Mouse (Mus musculus): ENCODE data around the gene Nhs. TPM values are rescaled to one million over a fixed set of nuclear protein-coding genes. Genes with fewer than 3 reads are reported as not detected.

The Nhs gene
- total RNA-seq, 2 experiments from 2014 or later: 4.0 to 4.1 TPM

DNA sequence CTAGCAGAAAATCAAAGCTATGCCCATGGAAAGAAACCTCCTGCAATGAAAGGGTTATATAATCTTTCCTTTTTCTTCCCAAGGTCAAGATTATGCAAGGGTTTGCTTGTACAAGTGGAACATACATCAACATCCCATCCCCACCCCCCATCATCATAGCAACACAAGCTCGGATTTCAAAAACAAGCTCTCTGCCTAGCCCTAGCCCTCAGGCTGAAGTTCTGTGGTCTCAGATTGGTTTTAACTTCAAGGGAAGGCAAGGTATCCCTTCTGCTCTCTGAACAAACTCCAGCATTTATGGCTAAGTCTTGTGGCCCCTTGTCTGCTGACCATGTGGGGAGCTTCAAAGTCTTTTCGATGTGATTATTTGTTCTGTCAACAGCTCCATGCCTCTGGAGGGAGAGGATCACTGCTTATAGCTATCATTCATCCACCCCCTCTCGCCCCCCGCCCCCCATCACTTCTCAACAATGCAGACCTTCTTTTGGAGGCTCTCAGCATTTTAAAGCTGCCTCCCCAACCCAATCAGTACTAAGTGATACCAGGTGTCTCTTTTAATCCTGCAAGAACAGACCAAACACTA lies 216.3 kb downstream of the Nhs start:
- DNase-seq (ENCODE audit: low spot score in 2 of 2): no peak

DNA sequence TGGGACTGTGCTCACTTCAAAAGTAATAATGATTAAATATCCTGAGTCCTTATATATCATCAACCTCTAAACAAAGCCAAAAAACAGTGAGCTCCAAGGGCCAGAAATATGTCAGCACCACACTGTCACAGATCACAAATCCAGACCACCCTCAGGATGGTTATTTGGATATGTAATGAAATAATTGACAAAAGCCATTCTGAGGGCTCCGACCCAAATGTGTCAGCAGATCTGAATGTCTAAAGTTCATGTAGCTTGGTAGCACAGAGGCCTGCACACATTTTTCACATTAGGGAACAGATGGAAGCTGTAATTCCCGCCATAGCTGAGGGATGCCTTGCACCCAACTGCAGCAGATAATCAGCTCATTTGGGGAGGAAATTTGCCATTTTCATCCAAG lies 218.8 kb downstream of the Nhs start:
- DNase-seq (ENCODE audit: low spot score in 2 of 2): no peak

DNA sequence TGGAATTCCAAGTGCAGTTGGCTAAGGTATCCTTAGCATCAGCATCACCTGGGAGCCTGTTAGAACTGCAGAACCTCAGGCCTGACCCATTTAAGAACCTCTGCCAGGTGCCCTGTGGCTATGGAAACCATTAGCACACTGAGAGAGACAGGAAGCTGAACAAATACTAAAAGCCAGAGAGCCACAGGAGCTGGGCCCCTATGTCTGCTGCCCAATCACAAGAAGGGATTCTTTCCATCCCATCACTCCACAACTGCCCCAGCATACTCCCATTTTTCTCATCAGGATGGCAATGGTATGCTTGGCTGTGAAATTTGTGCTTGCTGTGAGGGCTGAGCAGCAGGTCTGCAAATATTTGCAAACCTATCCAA lies 232.9 kb downstream of the Nhs start:
- no peak for DNase-seq (ENCODE audit: low spot score in 2 of 2)

DNA sequence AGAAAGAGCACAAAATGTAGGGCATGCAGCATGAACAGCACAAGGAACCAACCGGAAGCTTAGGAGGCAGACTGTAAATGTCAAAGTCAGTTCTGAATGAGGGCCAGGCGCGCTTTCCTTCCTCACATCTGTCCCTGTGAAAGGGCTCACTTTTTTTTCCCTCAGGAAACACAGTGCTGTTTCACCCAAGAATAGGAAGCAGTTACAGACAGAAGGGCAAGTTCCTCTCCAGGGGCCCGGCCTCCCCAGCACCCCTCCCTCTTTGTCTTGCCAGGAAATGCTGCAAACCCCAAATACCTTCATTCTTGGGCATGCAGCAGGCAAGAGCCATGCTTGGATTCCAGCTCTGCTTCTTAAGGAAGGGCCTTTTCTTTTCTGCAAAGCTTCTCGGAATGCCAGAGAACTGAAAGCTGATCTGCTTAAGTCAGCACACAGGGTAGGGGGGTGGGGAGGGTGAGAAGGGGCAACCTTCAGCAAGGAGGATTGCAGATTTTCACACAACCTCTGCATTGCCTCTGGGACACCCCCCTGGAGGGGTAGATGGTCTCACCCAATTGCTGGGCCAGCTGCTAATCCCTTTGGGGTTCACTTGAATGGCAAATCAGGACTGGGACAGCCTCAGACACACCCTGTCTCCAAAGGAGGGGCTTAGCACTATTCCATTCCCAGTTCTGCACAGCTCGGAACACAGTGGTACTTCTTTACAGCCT lies 233.4 kb downstream of the Nhs start:
- DNase-seq (ENCODE audit: low spot score in 2 of 2): no peak

DNA sequence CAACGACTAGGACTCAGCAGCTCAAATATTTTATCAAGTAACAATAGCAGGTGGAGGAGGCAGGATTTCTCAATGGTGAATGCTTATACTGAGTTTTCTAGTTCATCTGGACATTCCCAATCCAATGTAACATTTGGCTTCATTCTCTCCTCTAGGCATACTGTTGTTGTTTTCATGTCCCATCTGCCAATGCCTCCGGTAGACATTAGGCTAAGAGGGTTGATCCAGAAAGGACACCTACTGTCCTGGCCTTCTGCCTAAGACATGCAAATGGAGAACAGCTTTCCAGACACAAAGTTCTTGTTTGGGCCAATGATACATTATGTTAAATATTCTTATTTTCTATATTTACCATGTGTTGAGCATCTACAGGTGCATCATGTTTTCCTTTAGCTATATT lies 236.9 kb downstream of the Nhs start:
- no peak for DNase-seq (ENCODE audit: low spot score in 2 of 2)

DNA sequence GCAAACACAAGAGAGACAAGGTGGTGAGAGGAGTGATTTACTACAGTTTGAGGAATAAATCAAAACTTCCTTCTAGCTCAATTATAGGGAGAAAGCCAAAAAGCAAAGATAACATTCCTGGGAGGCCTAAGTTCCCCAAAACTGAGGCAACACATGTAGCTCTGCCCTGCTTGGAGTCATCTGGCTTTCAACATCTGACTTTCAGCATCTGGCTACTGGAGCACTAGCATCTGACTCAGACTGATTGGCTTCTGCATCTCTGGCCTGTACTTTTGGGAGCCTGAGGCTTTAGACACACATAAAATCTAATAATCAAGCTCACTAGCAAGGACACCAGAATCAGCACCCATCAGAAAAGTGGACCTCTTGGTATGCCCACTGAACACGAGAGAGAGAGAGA lies 237.9 kb downstream of the Nhs start:
- no peak for DNase-seq (ENCODE audit: low spot score in 2 of 2)

DNA sequence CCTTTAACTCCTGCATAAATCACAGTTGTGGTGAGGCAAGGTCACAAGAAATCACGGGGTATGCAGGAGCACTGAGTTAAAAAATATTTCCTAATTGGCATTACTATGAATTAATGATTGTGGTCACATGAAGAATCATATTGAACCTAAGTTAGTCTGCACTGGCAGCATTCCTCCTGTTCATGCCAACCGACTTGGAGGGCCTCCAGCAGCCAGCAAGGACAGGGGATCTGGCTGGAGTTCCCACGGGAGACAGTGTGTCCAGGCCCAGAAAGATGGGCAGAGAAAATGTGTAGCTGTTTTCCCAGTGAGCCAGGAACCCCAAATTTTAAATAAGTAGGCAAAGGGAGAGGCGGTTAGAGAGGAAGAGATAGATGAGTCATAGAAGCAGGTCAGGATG lies 249.6 kb downstream of the Nhs start:
- no peak for DNase-seq (ENCODE audit: low spot score in 2 of 2)

DNA sequence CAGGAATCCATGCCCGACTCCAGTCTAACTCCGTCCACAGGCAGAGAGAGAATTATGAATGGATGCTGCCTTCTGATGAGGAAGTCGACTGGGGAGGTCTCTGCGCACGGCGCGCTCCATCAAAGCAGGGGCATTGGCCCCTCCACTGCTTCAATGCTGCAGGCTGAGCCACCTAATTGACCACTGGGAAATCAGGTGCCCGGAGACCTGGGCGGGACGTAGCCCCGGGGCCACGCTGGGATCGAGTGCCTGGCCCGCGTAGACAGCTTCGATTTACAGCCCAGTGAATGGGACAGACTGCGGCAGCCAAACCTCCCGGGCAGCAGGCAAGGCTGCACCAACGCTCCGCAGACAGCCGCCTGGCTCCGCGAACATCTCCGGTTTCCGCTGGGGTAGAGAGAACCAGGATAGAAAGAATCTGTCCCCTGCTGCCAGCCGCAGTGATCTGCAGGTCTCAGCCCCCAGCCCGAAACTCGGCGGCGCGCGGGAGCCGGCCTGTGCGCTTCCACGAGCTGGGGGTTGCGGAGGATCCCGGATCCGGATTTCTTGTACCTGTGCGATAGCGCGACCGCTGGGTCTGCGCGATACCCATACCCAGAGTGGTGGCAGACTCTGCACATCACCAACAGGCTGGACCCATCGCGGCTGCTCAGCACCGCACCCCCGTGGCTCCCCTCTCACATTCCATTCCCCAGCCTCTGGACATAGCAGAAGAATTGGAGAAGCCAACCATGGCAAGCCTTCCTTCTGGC lies 250.7 kb downstream of the Nhs start:
- DNase-seq (ENCODE audit: low spot score in 2 of 2): peak in 1 of 2 experiments; percentile 20

DNA sequence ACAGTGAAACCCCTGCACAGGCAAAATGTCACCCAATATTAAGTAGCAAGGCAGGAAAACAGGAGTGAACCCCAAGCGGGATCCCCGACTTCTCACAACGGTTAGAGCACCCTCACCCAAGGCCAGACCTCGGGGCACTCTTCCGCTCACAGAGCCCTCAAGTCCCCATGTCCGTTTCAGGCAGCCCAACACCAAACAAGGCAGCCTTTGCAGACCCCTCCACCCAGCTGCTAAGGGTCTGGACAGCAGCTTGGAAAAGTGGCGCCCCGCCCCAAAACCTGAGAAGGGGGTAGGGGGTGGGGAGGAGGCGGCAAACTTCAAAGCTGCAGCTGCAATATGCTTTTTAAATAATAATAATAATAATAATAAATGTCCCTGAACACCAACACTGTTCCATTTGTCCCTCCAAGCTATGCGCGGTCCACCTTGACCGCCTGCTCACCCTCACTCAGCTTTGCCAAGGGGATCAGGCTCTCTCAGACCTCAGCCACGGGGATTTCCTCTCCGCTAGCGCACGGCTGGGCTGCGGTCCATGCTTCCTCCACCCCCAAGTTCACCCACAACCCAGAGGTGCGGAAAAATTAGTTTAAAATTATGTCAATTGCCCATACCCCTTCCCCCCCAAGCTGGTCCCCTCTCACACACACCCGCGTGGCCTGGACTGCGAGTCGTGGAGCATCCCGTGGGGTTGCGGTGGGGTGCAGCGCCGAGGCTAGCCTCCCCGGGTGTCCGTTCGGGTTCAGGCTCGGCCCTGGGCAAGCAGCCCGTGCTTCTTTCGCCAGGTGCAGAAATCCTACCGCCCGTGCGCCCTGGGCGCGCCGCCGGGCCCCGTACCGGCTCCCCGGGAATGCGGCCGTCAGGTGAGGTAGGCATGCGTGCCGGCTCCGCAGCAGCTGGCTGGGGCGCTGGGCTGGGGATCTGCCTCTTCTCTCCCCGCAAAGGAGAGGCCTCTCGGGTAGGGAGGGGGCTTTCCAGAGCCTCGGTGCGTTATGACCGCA lies 251.6 kb downstream of the Nhs start:
- DNase-seq (ENCODE audit: low spot score in 2 of 2): peak; percentile 2 to 8

DNA sequence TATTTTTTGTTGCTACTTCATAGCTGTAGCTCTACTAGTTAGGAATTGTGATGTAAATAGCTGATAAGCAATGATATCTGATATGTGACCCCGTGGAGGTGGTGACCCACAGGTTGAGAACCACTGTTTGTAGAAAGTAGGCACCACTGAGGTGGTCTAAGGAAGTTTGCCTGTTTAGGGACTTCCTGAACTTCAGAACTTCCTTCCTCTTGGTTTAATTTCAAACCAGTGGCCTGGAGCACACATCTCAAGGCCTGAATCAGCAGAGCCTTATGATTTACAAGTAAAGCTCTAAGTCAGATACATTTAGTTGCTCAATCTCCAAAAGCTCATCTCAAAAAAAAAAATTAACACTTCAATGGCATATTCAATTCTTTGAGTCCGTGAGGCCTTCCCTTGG lies 265.1 kb downstream of the Nhs start:
- DNase-seq (ENCODE audit: low spot score in 2 of 2): no peak

DNA sequence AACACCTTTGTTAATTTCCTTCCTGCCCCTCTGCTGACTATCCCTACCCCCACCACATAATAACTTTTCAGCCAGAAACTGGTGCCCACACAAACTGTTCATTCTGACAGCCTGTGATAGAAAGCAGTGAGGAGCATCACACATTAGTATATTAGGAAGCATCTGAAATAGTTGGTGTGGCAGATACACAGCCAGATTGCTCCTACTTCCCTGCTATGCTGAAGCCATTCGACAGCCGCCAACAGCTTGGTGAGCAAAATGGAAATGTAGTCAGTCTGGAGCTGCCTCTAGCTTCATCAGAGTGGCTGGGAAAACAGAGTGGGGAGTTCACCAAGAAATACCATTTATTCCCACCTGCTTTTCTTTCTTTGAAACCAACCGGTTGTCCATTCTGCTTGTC lies 275.9 kb downstream of the Nhs start:
- DNase-seq (ENCODE audit: low spot score in 2 of 2): no peak

DNA sequence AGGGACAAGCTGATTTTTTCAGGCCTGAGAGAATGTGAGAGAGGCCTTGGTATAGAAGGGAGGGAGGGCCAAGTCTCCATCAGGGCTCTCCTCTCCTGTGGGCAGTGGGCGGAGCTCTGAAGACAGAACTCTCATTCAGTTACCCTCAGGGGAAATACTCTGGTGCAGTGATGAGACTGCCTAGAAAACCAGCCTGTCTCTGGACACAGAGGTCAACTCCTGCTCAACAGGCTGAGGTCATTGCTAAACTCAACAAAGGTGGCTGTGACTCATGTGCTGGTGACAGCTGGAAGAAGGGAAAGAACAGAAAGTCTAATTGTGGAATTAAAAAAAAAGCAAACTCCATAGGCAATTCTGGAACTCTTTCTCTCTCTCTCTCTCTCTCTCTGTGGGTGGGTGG lies 282.4 kb downstream of the Nhs start:
- DNase-seq (ENCODE audit: low spot score in 2 of 2): no peak

DNA sequence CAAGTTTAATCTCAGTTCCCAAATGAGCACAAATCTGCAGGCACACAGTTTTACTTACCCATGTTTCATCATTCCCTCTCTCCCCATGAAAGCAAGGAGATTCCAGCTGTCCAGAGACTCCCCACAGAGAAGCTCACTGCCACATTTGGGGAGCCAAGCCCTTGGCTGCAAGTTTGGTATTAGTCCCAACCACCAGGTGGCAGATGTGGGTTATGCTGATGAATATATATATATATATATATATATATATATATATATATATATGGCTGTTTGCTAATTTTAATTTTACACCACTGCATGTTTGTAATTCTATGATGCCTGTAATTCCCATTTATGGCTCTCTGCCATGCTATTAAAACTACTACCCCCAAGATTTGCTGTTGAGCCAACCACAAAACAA lies 286.0 kb downstream of the Nhs start:
- DNase-seq (ENCODE audit: low spot score in 2 of 2): peak; percentile 4 to 11

DNA sequence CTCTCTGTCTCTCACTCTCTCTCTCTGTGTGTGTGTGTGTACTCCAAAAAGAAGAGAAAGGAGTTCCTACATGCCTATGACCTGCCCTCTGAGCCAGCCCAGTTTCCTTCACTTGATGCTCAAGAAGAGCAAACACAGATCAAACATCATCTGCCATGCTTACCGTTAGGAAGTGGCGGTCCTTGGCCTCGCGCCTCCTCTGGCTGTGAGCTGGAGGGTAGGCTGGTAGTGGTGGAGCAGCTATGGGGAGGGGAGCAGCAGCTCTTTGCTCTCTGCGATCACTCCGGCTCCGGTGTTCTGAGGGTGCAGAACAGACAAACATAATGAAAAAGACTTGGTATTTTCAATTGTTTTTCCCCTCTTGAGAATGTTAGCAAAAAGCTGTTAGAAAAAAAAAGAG lies 288.2 kb downstream of the Nhs start:
- no peak for DNase-seq (ENCODE audit: low spot score in 2 of 2)

DNA sequence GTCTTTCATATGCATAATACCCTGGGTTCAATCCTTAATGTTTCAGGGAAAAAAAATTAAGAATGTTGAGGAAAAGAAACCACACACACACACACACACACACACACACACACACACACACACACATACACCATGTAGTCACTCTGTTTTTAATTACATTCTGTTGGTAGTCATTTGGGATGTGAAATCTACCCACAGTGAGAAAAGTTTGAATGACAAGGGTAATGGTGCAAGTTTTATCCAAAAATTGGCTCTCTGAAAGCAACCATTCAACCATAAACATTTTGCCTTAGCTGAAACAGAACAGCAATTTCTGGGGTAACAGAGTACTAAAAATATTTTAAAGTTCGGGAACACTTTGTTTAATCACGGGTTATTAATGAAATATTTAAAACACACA lies 303.9 kb downstream of the Nhs start:
- DNase-seq (ENCODE audit: low spot score in 2 of 2): no peak

DNA sequence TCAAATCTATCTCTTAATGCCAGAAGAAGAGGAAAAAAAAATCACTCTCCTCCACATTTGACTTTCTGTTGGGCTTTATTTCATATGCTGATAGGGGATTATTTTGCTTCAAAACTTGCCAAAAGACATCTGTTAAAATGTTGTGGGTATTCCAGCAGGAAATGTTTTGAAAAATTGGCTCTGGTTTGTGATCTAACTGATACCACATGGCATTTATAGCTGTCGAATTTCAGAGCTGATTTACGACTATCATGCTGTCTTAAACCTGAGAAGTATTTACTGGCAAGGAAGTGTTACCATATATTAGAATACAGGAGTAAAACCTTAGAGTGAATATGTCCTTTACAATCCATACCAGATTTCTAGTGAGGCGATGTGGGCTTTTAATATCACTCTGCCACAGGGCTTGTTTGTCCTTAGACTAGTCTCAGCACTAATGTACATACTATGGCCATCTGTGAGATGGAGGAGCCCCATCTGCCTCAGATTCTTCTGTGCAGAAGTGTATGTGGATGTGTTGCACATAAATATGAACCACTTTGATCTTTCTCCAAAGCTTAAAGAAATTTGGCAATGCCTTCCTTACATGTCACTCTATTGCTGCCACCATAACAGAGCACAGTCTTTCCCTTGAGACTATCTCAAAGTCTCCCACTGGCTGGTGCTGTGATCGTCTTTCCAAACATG lies 305.8 kb downstream of the Nhs start:
- no peak for DNase-seq (ENCODE audit: low spot score in 2 of 2)

DNA sequence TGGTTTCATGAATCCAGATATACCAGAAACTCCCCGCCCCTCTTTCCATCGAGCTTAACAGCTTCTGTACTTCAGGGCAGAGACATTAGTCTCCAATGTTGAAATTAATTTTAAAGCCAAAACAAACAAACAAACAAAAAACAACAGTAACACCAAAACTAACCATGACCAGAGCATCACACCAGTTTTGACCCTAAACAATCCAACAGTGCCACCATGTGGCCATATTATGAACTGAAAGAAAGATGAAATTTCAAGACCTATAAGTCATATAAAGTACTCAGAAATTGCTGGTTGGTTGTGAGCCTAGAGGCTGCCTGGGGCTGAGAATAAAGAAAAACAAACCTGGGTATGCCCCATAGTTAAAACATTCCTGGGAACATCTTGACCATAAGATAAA lies 333.3 kb downstream of the Nhs start:
- peak; percentile 23 to 24 for DNase-seq (ENCODE audit: low spot score in 2 of 2)

DNA sequence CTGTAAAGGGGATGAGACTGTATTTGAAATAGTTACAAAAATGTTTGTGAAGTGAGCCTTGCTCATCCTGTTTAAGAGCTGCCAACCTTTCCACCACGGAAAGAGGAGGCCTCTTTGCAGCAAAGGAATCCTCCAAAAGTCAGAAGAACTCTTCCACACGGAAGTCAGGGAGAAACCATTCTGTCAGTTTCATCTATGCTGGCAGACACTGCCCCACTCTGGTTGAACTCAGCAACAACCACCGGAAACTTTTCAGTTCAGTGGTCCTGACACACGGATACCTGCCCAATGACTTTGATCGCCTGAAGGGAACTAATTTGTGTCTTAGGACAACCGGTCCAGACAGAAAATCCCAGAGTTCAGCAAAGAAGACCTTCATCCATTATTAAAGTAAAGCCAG lies 369.3 kb downstream of the Nhs start:
- peak; percentile 16 to 34 for DNase-seq (ENCODE audit: low spot score in 2 of 2)
